Mouse (Mus musculus): ENCODE measurements around the gene Prtn3.
A peak's percentile ranks its signal among the peaks of the same experiment; 100 is the strongest.
"Not testable (repeated sequence)": the region's sequence is repeated elsewhere in the genome, so short reads cannot be mapped to it uniquely, and the experiment has no call there.

The Prtn3 gene

GRCm38 (mm10) chr10:79877174-79877573, 2.9 kb downstream of the Prtn3 start:
- no peak for DNase-seq (ENCODE audit: low spot score in 2 of 2)

DNA sequence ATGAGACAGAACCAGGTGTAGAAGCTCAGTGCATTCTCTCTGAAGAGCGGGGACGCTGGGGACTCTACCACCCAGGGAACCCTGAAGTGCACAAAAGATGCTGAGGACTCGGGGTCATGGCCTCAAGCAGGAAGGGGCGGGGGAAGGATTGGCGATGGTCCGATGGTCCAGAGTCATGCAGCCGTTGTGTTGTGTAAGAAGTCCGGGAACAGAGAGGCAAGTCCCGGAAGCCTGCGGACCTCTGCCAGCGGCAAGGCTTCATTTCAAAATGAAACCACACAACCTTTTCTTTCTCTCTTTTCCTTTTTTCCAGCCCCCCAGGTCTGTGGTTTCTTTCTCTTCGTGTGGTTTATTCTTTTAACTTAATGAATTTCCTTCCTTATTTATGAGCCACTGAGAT, 3.5 kb downstream of the Prtn3 start:
- DNase-seq (ENCODE audit: low spot score in 2 of 2) = no peak

GRCm38 (mm10) chr10:79879527-79879926, 5.3 kb downstream of the Prtn3 start:
- no peak for DNase-seq (ENCODE audit: low spot score in 2 of 2)

GRCm38 (mm10) chr10:79880721-79881120, 6.4 kb downstream of the Prtn3 start:
- no peak for DNase-seq (ENCODE audit: low spot score in 2 of 2)

GRCm38 (mm10) chr10:79881981-79882380, 7.7 kb downstream of the Prtn3 start:
- DNase-seq (ENCODE audit: low spot score in 2 of 2) = peak in 1 of 2 experiments; percentile 72

- peak; percentile 75 to 92 for DNase-seq (ENCODE audit: low spot score in 2 of 2)
Observed at GRCm38 (mm10) chr10:79883297-79884084, 9.2 kb downstream of the Prtn3 start.

GRCm38 (mm10) chr10:79884446-79884845, 10.2 kb downstream of the Prtn3 start:
- DNase-seq (ENCODE audit: low spot score in 2 of 2) = no peak

DNA sequence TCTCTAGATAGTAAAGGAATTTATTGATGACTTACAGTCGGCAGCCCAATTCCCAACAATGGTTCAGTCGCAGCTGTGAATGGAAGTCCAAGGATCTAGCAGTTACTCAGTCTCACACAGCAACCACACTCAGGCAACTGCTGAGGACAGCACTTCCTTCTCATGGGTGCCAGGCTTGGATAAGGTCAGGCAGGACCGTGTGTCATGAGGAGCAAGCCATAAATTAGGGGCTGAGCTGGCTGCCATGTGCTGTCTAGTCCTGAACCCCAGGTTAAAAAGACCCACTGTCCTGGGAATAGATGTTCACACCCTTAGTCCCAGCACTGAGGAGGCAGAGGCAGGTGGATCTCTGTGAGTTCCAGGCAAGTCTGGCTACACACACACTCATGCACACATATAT, 10.7 kb downstream of the Prtn3 start:
- DNase-seq (ENCODE audit: low spot score in 2 of 2) = not testable (repeated sequence)

DNA sequence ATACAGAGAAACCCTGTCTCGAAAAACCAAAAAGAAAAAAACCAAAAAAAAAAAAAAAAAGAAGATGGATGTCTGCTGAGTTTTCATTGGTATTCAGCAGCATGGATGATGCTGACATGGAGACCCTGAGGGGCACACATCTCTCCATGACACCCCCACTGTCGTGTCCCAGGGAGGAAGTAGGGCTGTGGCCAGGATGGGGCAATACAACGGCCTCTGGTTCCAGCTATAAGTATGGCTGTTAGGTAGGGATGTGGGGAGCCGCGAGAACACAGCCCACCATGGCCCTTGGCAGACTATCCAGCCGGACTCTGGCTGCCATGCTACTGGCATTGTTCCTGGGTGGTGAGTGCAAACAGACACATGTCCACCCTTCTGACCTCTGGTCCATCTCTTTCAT, 11.8 kb downstream of the Prtn3 start, which contains the start of gene Elane:
TSS of gene Elane (plus strand) at position 194 of the 400 bp plus-strand sequence.
- DNase-seq (ENCODE audit: low spot score in 2 of 2) = no peak

DNA sequence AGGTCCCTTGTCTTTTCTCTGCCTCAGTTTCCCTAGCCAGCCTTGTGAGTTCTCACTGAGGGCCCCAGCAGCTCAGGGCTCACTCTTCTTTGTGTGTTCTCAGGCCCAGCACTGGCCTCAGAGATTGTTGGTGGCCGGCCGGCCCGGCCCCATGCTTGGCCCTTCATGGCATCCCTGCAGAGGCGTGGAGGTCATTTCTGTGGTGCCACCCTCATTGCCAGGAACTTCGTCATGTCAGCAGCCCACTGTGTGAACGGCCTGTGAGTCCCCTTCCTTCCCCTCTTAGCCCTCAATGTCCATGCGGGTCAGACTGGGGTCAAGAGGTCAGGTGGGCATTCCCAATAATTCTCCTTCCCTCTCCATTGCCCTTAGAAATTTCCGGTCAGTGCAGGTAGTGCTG, 12.3 kb downstream of the Prtn3 start:
- DNase-seq (ENCODE audit: low spot score in 2 of 2) = no peak

GRCm38 (mm10) chr10:79889386-79889785, 15.1 kb downstream of the Prtn3 start:
- DNase-seq (ENCODE audit: low spot score in 2 of 2) = no peak

- DNase-seq (ENCODE audit: low spot score in 2 of 2) = no peak
Observed at GRCm38 (mm10) chr10:79890670-79891069, 16.4 kb downstream of the Prtn3 start, which contains the start of gene Cfd. TSS of gene Cfd (plus strand) at chr10:79890853.

GRCm38 (mm10) chr10:79892451-79893118, 18.3 kb downstream of the Prtn3 start:
- peak; percentile 85 to 96 for DNase-seq (ENCODE audit: low spot score in 2 of 2)

DNA sequence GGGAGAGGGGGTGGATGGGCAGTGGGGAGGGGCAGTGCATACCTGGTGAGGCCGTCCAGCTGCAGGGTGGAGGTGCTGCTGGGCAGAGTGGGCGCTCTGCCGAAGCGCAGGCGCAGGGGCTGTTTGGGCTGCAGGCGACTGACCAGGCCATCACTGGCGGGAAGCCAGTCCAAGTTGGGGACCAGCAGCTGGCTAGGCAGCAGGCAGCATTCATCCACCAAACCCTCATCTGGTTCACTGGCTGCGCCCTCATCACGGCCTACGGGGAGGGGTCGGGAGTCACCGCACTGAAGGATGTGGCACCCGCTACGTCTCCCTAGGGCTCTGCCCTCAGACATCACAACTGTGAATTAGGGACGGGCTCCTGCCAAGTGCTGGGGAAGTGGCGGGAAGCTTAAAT, 22.0 kb downstream of the Prtn3 start:
- no peak for DNase-seq (ENCODE audit: low spot score in 2 of 2)

DNA sequence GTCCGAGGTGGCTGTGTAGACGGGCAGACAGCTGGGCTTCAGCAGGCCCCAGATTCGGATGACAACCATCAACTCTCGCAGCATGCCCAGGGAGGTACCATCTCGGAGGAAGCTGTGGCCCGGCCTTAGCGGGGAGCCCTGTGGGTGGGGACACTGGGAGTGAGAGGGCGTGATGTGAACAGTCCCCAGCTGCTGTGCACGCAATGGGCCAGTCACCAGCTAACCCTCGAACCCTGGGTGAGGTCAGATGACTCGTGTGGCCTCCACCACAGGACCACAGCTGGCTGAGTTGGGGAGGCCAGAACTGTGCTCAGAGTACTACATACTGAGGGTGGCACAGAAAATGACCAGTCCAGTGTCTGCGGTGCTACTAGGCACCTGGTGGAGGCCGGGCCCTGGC, 22.5 kb downstream of the Prtn3 start:
- DNase-seq (ENCODE audit: low spot score in 2 of 2) = no peak

DNA sequence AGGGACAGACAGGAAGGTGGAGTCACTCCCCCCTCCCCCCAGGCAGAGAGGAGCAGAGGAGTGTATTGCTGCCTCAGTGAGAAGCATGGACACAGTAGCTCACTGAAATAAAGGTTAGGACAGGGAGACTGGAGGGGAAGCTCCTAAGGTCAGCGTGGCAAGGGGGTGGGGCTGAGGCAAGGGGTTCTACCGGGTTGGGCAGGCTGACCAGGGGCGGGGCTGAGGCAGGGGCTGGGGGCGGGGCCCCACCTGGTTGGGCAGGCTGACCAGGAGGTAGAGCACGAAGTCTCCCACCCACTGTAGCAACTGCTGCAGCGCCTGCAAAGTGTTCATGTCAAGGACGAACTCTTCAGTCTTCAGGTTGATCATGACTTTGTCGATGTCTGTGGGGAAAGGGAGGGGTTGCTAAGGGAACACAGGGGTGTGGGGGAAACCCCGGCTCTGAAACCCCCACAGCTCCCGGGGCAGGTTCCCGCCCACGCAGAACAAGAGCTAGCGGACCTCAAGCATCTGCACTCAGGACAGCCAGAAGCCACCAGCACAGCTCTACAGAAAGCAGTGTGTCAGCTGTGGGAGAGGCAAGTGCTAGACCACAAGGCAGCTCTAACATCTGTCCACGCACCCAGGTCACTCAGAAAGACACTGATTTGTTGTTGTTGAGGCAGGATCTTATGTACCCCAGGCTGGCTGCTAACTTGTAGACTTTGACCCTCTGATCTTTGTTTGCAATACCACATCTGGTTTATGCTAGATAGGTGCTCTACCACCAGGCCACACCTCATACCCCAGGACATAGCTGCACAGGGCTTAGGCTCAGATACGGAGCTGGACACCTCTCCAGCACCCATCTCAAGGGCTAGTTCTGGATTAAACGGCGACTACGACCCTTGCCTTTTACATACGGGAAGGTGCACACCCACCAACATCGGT, 23.3 kb downstream of the Prtn3 start:
- DNase-seq (ENCODE audit: low spot score in 2 of 2) = no peak

DNA sequence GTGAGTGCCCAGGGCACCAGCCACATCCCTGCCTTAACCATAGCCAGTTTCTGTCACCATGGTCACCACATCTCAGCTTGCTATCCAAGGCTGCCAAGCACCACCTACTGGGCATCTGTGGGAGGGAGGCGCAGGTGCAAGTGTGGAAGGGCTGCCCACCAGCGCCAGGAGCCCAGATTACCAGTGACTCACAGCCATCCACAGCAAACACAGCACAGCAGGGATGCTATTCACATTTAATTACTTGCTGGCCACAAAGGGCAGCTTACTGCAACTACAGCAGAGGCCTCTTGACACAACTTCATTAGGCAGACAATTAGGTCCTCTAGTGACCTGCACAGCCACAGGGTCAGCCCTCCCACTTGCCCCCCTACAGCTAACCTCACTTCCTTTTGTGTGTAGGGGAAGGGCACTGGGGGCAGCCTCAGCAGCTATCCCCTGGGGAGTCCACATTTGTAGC, 26.7 kb downstream of the Prtn3 start:
- DNase-seq (ENCODE audit: low spot score in 2 of 2) = no peak

DNA sequence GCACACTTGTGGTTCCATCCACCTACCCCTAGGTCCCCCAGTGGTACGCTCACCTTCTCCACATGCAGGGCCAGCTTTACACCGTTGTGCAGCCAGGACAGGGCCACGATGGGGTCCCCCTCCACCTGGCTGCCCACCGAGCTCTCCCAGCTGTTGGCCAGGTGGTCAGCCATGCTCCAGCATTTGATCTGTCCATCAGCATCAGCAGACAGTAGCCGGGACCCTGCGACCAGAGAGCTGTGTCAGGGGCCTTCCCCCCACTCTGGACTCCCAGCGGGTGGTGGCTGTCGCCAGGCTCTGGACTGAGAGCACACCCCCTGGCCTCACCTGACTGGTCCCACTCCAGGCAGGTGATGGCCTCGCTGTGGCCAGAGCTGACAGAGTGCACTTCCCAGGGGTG, 32.4 kb downstream of the Prtn3 start:
- DNase-seq (ENCODE audit: low spot score in 2 of 2) = no peak

DNA sequence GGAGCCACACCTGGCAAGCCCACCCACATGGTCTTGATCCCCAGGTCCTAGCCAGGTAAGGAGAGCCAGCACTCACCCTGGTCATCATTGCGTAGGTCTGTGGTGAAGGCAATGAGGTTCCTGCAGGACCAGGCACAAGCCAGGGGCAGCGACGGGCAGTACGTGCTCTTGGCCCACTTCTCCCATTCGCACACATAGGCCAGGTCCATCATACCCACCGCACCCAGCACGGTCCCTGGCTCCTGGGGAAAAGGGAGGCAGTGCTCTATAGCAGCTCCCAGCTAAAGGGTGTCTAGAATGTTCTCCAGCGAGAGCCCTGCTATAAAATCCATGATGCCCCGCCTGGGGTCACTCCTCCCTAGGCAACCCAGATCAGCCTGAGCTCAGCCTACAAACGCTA, 33.1 kb downstream of the Prtn3 start:
- no peak for DNase-seq (ENCODE audit: low spot score in 2 of 2)

DNA sequence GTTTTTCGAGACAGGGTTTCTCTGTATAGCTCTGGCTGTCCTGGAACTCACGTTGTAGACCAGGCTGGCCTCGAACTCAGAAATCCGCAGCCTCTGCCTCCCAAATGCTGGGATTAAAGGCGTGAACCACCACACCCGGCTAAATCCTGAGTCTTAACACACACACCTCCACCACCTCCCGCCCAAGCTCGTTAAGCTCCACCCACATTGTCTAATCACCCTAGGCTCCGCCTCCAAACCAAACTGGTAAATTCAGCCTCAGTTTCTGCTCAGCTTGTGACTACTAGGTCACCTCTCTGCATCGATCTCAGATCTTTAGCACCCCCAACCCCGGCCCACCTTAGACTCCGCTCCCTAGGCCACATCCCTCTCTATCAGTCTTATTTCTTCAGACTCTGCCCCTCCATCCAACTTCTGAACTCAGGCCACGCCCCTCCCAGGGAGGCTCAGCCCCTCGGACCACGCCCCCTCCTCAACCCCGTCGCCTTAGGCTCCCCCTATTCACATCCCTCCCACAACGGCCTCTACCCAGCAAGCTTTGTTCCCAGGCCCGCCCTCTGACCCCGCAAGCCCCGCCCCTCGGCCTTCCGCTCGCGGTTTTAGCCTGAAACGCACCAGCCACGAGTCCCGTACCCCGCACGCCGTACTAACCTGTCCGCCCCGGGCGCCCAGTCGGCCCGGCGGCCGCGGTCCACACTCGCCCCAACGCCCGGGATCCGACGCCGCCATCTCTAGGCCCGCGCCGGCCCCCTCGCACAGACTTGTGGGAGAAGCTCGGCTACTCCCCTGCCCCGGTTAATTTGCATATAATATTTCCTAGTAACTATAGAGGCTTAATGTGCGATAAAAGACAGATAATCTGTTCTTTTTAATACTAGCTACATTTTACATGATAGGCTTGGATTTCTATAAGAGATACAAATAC, 34.2 kb downstream of the Prtn3 start, which contains the start of gene Med16:
TSS of gene Med16 (minus strand) at position 757 of the 925 bp plus-strand sequence.
- peak; percentile 96 to 97 for DNase-seq (ENCODE audit: low spot score in 2 of 2)

All from spleen, postnatal 4 days (tissue).